ENCODE assay signal across 16 mouse cellular contexts in the genomic region with DNA sequence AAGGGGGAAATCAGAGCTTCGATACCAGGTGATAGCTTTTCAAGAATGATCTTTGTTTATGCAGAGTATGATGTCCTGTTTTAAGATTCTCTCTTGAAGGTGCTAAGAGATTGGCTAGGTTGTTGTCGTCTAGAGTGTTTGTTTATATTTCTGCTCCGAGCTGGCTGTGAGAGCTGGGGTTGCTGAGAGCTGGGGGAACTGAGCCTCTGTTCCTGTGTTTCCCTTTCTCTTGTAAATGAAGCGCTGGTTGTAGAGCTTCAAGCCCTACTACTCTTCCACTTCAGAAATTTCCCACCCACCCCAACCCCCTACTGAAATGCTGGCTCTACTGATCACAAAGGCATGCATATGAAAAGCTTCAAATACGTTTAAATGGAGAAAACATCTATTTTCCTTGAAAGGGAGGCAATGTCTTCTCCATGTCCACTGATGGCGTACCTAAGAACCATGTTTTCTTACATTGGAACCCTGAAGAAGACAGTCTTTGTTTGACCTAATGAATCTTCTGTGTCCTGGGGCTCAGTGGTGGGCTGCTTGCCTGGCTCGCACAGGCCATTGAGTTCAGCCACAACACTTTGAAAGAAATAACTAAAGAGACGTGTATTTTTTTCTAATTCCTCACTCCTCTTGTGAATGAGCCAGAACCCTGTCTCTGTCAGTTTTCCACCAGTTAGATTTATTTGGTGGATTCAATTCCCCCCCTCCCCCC. TPM values are rescaled to one million over a fixed set of nuclear protein-coding genes. Genes with fewer than 3 reads are reported as not detected.
DNase-seq lines count a peak whose midpoint lies in the region; ATAC-seq and TF ChIP-seq lines count a peak whose summit lies in the region.
"Had no signal": no experiment of that assay in that cellular context is flagged by ENCODE, and none has a peak within 500 bp of the region (broad histone marks: within the 10 kb centered on the region; RNA-seq: fewer than 3 reads in every experiment).

No protein-coding gene starts in this region.

- peak overlapping the region; percentile 7; the same call in 1 of the 2 replicates for H3K27ac ChIP-seq in kidney, embryonic 14.5 days (ENCODE audit: low read depth, low read length)
- 0 out of 2 replicates have a peak overlapping the region, but pooled peaks have one; percentile 3 for H3K27ac ChIP-seq in hindbrain, embryonic 15.5 days (replicated peaks)

- H3K9me3 ChIP-seq in kidney, embryonic 14.5 days (ENCODE audit: control insufficient read depth, low read length) = no peaks in the 10 kb centered on the region
- no peaks in the 10 kb centered on the region for H3K9me3 ChIP-seq in E14TG2a.4 (ENCODE audit: low read length)
- no peaks in the 10 kb centered on the region for H3K9me3 ChIP-seq in hindbrain, embryonic 15.5 days

- TF ChIP-seq CTCF in E14TG2a.4 (conservative IDR thresholded peaks at IDR 0.05; ENCODE audit: low read length) = no peak

- no peak overlapping the region for H3K4me3 ChIP-seq in kidney, embryonic 14.5 days (ENCODE audit: low read length)
- peak overlapping the region; percentile 37; the same call in 1 of the 2 replicates for H3K4me3 ChIP-seq in E14TG2a.4 (replicated peaks; ENCODE audit: low read length)
- no peak overlapping the region for H3K4me3 ChIP-seq in hindbrain, embryonic 15.5 days

- no peaks in the 10 kb centered on the region for H3K36me3 ChIP-seq in kidney, embryonic 14.5 days (ENCODE audit: control insufficient read depth, insufficient read depth, low read length)
- no peaks in the 10 kb centered on the region for H3K36me3 ChIP-seq in E14TG2a.4 (ENCODE audit: insufficient read depth, low read length)
- no peaks in the 10 kb centered on the region for H3K36me3 ChIP-seq in hindbrain, embryonic 15.5 days

- no peaks in the 10 kb centered on the region for H3K27me3 ChIP-seq in kidney, embryonic 14.5 days (ENCODE audit: control insufficient read depth, insufficient read depth, low read length)
- H3K27me3 ChIP-seq in E14TG2a.4 (ENCODE audit: insufficient read depth, low read length) = no peaks in the 10 kb centered on the region
- H3K27me3 ChIP-seq in hindbrain, embryonic 15.5 days = no peaks in the 10 kb centered on the region

- WGBS in kidney, embryonic 14.5 days = 44% methylated on average over 8 of the region's 8 CpGs
- 25% methylated on average over 8 of the region's 8 CpGs for WGBS in hindbrain, embryonic 15.5 days

- no peak for DNase-seq in kidney, adult 11 months
- DNase-seq in ZHBTc4 (ENCODE audit: low read depth, low spot score) = peak; percentile 72
- no peak for DNase-seq in spleen, postnatal 4 days (ENCODE audit: low spot score in 2 of 2)
- no peak for DNase-seq in layer of hippocampus, postnatal 10 days (ENCODE audit: low spot score in 2 of 2)
- no peak for DNase-seq in spleen, postnatal 36 days (ENCODE audit: low spot score in 2 of 2)
- DNase-seq: cerebellum, postnatal 14 days; gastrocnemius, postnatal 10 days; heart, postnatal 4 days; left cerebral cortex, postnatal 4 days; liver, postnatal 0 days; right cerebral cortex, adult 18-20 months; thymus, postnatal 4 days had no signal

- H3K4me1 ChIP-seq in kidney, embryonic 14.5 days (ENCODE audit: control insufficient read depth, insufficient read depth, low read length) = peaks cover 21% of the 10 kb centered on the region
- H3K4me1 ChIP-seq in E14TG2a.4 (replicated peaks; ENCODE audit: low read depth, low read length) = peaks cover 40% of the 10 kb centered on the region
- H3K4me1 ChIP-seq in hindbrain, embryonic 15.5 days (replicated peaks) = peaks cover 22% of the 10 kb centered on the region

- 0 out of 2 replicates have a peak overlapping the region, but pooled peaks have one; percentile 5 for H3K4me2 ChIP-seq in kidney, embryonic 14.5 days (replicated peaks; ENCODE audit: low read depth, low read length)
- peak overlapping the region; percentile 21 for H3K4me2 ChIP-seq in hindbrain, embryonic 15.5 days

- no peak overlapping the region for H3K9ac ChIP-seq in kidney, embryonic 14.5 days (ENCODE audit: low read depth, low read length)
- H3K9ac ChIP-seq in hindbrain, embryonic 15.5 days = no peak overlapping the region
- H3K9ac ChIP-seq: liver, postnatal 0 days had no signal

- ATAC-seq in kidney, embryonic 14.5 days (ENCODE audit: low FRiP score, low TSS enrichment) = no peak
- ATAC-seq in hindbrain, embryonic 15.5 days (ENCODE audit: low FRiP score, low read depth) = peak; percentile 42; the same call in 1 of the 2 replicates
- ATAC-seq: CD4-positive, CD25-positive, alpha-beta regulatory T cell, adult 4 months; liver, postnatal 0 days had no signal

RNA-seq across cellular contexts. Expression of a gene that starts 35.5 kb away (rescaled TPM):
- polyA plus RNA-seq in kidney, embryonic 14.5 days (2014; fragmentation: Nextera tagmentation; extraction: Ambion mirVana) = 18.7 and 25.0 TPM in 2 replicates
- 21.9 and 24.8 TPM in 2 replicates for polyA plus RNA-seq in hindbrain, embryonic 15.5 days (2015; fragmentation: Nextera tagmentation; extraction: Ambion mirVana)
- total RNA-seq in layer of hippocampus, postnatal 10 days (2021) = 10 to 100 TPM; 33.6 to 42.9 TPM
- polyA plus RNA-seq: CD4-positive, CD25-positive, alpha-beta regulatory T cell, adult 4 months had no signal
